Mouse (Mus musculus) CH12F3 (cell line): ENCODE data around the gene Wdr5.
"Not testable (repeated sequence)": the region's sequence is repeated elsewhere in the genome, so short reads cannot be mapped to it uniquely, and the experiment has no call there.

Source experiments
- in situ Hi-C: fragments of 300-500 bp; cut with MboI; formaldehyde crosslinking; loops from 2 replicates; pipeline ENCODE4 v1.14.3; 2020; ENCODE audit warnings: low sequenced_read_pairs

Gene Wdr5

DNA sequence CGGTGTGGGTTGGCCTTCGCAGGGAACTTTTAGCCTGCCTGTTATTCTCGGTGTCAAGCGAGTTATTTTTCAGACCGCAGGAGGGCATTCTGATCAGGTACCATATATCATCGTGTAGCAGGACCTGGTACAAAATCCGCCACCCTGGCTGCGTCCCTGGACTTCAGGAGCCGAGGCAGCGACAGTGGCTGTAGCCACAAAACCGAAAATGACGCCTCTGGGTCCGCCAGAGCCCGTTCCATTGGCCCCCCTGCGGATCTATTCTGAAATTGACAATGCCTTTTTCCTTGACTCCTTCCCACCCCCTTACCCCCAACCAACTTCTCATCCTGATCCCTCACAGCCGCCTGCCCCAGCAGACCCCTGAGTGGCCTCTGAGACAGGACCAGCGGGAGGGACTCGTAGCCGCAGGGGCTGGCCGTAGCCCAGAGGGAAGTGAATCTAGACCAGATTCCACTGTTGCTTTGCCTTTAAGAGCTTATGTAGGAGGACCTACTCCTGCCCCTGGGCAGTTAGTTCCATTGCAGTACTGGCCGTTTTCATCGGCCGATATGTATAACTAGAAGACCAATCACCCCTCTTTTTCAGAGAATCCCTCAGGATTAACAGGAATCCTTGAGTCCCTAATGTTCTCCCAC, 18.4 kb upstream of the Wdr5 start:
- in situ Hi-C loops: no loop called here

DNA sequence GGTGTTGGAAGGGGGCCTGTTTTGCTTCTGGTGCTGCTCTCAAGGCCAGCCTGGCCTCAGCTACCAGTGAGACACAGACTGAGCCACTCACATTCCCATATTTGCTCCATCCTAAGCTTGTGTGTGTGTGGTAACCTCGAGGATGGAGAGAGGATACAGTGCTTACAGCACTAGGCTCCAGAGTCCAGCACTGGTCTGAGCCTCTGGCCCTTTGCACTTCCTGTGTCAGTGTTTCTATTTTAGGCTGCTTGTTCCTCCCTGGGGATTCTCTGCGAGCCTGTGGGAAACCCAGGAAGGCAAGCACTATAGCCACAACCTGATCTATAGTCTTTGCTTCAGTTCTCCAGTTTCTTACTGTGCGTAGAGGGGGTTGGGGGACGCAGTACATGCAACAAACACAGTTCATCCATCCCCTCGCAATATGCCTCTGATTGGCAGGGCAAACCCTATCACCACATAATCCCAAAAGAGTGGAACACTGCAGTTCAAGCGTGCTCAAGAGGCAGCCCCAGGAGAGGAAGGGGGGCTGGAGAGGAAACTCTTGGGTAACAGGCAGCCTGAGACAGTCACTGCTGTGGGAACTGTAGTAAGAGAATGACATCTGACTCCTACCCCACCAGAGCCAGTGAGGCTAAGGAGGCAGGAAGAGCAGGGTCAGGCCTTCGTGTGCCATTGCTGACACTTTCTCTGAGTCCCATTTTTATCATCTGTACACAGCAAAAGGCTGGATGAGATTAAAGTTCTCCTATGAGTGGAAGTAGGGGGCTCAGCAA, 10.7 kb upstream of the Wdr5 start:
- in situ Hi-C loops: no loop called here

DNA sequence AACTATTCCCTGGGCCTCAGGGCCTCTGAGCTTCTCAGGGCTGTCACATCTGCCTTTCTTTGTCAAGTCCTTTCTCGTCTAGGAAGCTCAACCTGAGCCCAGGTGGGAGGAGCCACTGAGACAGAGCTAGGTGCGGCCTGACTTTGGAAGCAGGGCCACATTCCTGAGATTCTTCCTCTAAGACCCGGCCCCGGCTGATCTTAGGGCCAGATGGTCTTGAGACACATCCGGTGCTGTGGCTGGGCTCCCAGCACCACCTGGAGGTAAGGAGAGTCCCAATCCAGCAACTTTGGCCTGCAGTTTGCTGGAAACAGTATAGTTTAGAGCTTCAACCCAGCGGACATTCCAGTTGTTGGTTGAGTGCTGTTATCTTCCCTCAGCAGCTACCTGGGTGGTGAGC, 9.4 kb upstream of the Wdr5 start:
- in situ Hi-C loops: no loop called here

DNA sequence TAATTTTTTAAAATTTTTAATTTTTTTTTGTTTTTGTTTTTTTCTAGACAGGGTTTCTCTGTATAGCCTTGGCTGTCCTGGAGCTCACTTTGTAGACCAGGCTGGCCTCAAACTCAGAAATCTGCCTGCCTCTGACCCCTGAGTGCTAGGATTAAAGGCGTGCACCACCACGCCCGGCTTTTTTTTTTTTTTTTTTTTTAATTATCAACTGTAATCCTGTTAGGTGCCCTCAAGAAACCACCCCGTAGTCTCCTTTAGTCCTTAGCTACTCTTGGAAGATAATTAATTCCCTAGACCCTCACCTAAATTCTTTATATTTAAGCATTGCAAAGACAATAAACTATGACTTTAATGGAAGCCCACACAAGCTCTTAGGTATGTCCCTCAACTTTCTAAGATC, 8.3 kb upstream of the Wdr5 start:
- in situ Hi-C loops: not testable (repeated sequence)

DNA sequence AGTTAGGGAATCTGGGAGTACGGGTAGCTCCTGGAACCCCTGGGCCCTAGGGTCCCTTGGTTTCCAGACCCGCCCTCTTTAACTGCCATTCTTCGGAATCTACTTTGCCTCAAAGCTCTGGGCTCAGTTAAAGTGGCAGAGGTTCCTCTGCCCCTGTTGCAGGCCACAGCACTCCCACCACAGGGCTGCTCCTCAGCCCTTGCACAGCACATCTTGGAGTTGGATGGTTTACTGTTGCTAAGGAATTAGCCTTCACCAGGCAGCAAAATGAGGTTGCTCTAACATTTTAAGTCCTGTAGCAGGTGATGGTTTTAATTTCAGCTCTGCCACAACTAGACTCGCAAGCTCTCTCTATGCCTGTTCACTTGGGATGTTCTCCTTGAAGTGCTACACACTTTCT, 7.4 kb upstream of the Wdr5 start, which contains the start of gene Brd3:
Brd3 (minus strand) TSS at position 101 of the 400 bp plus-strand sequence.
- in situ Hi-C loops: no loop called here

DNA sequence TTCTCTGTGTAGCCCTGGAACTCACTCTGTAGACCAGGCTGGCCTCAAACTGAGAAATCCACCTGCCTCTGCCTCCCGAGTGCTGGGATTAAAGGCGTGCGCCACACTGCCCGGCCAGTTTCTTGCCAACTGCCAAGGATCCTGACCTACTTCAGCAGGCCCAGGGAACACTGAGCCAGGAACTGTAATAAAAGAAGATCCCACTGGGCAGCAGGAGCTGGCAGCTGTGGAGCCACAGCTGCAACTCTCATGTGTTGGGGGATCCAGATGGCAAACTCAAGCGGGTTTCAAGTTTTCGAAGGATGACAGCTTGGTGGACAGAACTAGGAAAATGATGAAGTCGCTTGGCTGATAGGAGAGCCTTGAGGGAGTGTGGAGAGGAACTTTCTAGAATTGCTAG, 4.3 kb upstream of the Wdr5 start:
- in situ Hi-C loops: no loop called here

DNA sequence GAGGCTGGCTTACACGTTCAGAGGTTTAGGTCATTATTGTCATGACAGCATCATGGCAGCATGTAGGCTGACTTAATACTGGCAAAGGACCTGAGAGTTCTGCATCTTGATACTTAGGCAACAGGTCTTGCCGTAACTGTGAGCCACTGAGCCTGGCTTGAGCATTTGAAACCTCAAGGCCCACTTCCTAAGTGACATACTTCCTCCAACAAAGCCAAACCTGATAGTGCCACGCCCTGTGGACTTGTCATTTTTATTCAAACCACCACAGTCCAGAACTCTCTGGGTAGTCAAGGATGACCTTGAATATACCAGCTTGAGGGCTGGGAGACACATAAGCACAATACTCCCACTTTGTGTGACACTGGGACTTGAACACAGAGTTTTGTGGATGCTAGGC, 2.0 kb upstream of the Wdr5 start:
- in situ Hi-C loops: no loop called here

DNA sequence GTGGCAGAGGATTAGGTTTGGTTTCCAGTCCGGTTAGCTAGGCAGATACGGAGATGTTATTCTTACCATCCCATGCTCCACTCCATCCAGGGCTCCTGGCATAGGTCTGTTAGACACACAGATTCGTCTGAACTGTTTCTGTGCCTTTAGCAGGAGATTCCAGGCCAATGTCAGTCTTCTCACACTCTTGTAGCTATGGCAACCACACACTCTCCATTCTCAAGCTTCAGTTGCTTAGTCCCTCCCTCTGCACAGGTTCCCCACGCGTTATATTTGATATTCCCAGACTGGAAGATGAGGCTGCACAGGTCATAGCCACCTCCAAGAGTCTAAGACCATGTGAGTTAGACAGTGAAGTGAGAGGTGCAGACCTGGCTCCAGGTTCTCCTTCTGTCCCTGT, 1.1 kb upstream of the Wdr5 start:
- in situ Hi-C loops: no loop called here

DNA sequence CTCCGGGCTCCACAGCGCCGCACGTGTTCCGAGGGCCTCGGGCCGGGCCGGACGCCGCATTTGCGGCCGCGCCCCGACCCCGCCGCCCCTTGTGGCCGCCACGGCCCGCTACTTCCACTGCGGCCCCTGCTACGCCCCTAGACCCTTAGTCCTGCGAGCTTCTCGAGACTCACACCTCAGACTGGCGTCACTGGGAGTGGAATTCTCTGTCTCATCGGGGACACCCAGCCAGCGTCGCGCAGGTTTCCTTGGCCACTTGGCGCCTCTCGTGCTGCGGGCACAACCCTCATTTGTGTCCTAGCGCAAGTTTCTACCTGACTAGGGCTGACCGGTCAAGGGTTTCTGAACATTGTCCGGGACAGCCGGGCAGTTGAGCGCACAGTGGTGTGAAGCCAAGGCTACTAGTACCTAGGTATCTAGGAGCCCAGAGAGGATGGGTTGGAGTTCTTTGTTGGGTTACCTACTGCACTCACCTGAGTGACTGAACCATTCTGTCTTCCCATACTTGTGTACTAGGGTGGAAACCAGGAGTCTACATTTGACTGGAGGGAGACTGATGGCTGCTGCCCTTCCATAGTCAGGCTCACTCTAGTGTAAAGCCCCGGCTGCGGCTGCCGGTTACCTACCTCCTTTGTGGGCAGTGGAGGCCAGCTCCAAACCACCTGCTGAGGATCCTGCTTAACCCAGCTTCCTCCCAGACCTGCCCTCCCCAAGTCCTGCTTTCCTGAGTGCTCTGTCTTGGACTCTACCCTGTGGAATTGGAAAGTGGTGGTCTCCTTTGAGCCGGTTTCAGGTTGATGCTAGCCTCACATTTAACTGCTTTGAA, 597 bp downstream of the Wdr5 start:
- in situ Hi-C loops: no loop called here

DNA sequence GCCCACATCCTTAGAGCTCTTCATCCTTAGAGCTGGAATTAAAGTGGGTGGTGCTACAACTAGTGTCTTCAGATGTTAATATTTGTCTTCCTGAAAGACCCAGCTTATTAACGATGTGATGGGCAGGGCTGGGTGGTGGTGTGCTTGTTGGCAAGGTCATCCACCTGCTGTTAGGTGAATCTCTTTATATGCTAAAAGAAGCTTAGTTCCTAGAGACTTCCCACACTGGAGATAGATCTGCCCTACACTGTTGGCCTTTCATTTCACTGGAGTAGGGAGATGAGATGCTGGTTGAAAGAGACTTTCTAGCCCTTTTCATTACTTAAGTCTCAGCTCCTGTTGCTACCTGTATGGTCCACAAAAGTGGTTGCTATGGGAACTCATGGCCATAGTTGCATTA, 1.3 kb downstream of the Wdr5 start:
- in situ Hi-C loops: no loop called here

DNA sequence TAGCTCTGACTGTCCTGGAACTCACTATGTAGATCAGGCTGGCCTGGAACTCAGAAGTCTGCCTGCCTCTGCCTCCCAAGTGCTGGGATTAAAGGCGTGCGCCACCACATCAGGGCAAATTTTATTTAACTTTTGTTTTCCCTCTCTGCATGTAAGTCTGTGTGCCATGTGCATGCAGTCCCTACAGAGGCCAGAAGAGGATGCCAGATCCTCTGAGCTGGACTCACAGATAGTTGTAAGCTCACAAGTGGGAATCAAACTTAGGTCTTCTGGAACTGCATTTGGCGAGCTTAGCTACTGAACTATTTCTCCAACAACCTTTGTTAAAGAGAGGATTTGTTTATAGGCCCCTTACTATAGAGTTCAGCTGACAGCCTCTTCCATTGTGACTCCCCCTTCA, 3.3 kb downstream of the Wdr5 start:
- in situ Hi-C loops: no loop called here

DNA sequence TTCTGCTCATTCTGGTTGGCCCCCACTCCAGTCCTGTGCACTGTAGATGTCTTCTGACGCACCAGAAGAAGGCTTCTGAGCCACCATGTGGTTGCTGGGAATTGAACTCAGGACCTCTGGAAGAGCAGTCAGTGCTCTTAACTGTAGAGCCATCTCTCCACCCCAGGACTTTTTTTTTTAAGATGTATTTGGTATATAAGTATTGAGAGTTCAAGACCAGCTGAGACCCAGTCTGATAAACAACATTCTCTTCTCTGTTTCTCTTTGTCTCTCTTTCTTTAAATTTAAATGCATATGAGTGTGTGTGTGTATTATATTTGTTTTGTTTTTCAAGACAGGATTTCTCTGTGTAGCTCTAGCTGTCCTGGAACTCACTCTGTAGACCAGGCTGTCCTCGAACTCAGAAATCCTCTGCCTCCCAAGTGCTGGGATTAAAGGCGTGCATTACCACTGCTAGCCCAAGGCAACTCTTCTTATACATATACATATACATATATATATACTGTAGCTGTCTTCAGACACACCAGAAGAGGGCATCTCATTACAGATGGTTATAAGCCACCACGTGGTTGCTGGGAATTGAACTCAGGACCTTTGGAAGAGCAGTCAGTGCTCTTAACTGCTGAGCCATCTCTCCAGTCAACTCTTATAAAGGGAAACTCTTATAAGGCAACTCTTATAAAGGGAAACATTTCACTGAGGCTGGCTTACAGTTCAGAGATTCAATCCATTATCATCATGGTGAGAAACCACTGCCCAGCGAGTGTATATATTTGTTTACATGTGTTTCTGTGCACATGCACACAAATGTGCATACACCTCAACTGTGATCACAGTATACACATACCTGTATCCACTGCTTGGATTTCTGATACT, 23.7 kb downstream of the Wdr5 start:
- in situ Hi-C loops: not testable (repeated sequence)

DNA sequence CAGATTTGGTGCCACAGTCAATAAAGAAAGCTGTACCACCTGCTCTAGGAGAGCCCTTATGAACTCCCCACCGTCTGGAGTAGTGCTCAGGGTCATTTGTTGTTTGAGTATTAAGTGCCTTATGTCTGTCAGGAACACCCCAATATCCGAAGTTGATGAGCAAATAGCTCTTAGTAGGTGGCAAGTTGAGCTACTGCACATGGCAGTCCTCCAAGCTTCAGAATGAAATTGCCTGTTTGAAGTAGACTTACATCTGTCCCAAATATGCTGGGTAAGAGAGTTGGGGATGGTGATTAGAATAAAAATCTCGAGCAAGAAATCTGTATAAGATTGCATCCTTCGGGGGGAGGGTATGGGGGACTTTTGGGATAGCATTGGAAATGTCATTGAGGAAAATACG, 24.4 kb downstream of the Wdr5 start:
- in situ Hi-C loops: no loop called here

DNA sequence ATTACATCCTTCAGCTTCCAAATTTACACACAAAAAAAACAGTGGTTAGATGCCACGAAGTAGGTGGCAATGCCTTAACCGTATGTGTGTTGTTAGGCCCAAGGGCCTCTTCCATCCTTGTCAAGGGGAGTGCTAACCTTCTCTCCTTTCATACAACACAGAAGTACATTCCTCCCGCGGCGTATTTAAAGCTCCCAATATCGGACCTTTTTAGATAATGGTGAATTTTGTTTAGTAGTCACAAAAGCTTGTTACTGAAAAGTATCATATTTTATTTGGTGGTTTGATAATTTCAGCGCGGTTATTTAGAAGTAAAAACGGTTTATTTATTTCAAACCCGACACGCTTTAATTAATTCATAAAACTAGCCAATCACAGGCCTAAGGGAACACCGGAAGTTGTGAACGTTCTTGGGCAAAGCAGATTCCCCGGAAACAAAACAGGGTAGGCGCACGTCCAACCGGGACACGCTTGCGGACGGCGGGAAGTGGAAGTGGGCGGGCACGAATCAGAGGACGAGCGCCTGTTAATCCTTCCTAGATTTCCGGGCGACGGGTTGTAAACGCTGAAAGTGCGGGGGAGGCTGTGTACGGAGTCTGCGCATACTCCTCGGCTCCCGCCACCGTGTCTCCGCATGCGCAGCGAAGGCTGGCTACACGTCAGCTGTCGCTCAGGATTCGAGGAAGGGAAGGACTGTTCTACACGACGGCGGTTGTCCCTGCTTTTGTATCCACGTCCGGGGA, 25.0 kb downstream of the Wdr5 start:
- in situ Hi-C loops: no loop called here

DNA sequence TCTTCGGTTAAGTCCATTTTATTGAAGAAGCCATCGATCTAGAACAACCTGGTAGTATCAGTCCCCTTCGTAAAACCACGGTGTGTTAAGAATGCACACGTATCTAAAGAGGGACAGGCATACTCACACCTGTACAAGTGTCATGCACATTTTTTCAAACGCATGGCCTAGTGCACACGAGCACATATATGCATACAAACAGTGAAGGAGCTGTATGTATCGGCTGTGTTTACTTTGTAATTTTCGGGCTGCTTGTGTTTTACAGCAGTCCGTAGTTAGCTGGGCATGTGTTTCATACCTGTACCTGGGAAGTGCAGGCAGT, 25.5 kb downstream of the Wdr5 start:
- in situ Hi-C loops: no loop called here

DNA sequence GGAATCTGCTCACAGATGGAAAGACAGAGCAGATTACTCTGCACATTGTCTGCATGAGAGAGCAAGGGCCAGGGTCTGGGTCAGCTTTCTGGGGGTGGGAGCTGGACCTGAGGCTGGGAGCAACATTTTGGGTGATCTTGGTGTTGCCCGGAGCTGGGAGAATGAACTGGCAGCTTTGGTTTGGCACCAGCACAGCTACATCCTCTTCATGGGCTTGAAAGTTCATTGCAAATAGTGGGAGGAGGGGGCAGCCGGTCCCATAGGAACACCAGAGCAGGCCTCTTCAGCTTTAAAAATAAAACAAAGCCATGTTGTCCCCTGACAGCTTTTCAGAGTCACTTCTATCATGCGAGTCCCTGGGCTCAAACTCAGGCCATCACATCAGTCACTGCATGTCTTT, 26.3 kb downstream of the Wdr5 start:
- in situ Hi-C loops: no loop called here

DNA sequence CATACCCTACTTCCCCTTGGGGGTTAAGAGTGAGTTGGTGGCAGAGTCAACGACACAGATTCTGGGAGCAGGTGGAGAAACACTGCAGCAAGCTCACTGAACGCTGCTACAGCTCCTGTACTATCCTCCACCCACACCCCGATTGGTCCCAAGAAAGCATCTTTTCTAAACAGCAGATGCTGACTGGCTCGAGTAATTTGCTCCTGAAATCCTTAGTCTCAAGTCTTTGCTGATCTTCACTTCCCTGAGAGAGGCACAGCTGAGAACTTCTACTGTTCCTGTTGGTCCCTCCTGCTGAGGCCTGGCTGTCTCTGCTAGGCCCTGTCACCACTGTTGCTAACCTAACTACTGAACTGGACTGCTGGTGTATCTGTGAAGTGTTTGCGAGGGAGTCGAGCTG, 29.7 kb downstream of the Wdr5 start:
- in situ Hi-C loops: no loop called here

DNA sequence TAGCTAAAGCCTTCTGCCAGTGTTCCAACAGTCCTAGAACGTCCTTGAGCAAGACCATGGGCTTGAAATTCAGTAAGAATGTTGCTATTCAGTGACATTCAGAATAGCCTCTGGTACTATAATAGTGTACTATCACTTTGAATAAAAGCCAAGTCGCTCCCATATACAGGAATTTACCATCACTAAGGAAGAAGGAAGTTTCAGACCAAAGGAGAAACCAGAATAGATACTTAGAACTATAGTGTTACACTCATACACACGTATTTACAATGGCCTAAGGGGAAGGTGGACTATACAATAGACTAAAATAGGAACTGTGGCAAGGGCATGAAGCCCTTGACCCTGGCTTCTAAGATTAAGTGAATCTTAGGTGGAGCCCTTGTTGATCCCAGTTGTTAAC, 30.6 kb downstream of the Wdr5 start:
- in situ Hi-C loops: not testable (repeated sequence)

DNA sequence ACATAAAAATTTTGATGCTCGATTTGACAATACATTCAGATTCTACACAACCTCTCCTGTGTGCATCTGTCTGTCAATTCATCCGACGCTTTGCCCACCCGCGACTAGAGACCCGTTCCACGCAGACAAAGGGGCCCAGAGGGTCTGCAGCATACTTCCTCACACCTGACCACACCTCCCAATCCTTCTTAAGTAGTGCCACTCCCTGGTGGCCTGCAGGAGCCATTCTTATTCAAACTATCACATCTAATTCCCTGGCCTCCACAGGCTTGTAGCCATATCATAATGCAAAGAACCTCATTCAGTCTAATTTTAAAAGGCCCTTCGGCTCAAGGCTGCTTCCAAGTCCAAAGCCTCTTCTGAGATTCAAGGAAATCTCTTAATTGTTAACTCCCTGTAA, 31.1 kb downstream of the Wdr5 start:
- in situ Hi-C loops: not testable (repeated sequence)

DNA sequence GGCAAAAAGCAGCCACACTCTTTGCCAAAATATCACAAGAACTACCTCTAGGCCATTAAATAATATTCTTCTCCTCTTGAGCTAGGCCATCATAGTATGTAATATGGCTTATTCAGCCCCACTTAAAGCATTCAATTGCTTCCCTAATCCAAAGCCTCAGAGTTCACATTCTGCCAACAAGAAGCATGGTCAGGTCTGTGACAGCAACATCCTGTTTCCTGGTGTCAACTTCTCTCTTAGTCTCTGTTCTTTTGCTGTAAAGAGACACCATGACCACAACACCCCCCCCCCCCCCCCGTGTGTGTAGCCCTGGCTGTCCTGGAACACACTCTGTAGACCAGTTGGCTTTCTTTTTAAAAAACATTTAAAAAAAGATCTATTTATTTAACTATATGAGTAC, 32.4 kb downstream of the Wdr5 start:
- in situ Hi-C loops: no loop called here
